Mouse (Mus musculus) limb, embryonic 14.5 days (tissue): ENCODE results near the gene Csad. TPM values are rescaled to one million over a fixed set of nuclear protein-coding genes. Genes with fewer than 3 reads are reported as not detected.

Source experiments
- ATAC-seq: fragments of 200-750 bp; cut with Nextera tagmentation; 2 replicates; pipeline ENCODE4 v1.8.0; 2017; ENCODE audit warnings: low read depth, moderate number of reproducible peaks, moderate TSS enrichment; ENCODE audit not compliant: low FRiP score
- DNase-seq: peaks from one replicate; pipeline ENCODE4 v3.0.0-alpha.2; 2015; ENCODE audit warnings: low spot score
- H3K27ac ChIP-seq: fragments of 300-500 bp; sonication (generic); replicated peaks from 2 replicates; pipeline ENCODE4 v1.5.1; 2014; ENCODE audit warnings: low read depth, mild to moderate bottlenecking, low read length, moderate library complexity, mixed read lengths
- H3K27me3 ChIP-seq: fragments of 300-500 bp; sonication (generic); 2 replicates; pipeline ENCODE4 v1.6.1; 2014; ENCODE audit warnings: low read length, mixed read lengths; ENCODE audit not compliant: control insufficient read depth, insufficient read depth
- H3K36me3 ChIP-seq: fragments of 300-500 bp; sonication (generic); 2 replicates; pipeline ENCODE4 v1.6.1; 2014; ENCODE audit warnings: mild to moderate bottlenecking, low read length, moderate library complexity, mixed read lengths; ENCODE audit not compliant: control insufficient read depth, insufficient read depth
- H3K4me1 ChIP-seq: fragments of 300-500 bp; sonication (generic); 2 replicates; pipeline ENCODE4 v1.6.1; 2014; ENCODE audit warnings: antibody characterized with exemption, low read length, mixed read lengths; ENCODE audit not compliant: control insufficient read depth, insufficient read depth
- H3K4me2 ChIP-seq: fragments of 300-500 bp; sonication (generic); replicated peaks from 2 replicates; pipeline ENCODE4 v1.6.1; 2014; ENCODE audit warnings: low read depth, mild to moderate bottlenecking, low read length, moderate library complexity; ENCODE audit not compliant: severe bottlenecking
- H3K4me3 ChIP-seq: fragments of 300-500 bp; sonication (generic); replicated peaks from 2 replicates; pipeline ENCODE4 v1.5.1; 2014; ENCODE audit warnings: low read length
- H3K9ac ChIP-seq: fragments of 300-500 bp; sonication (generic); 2 replicates; pipeline ENCODE4 v1.6.1; 2014; ENCODE audit warnings: mild to moderate bottlenecking, low read depth, low read length, moderate library complexity; ENCODE audit not compliant: severe bottlenecking
- H3K9me3 ChIP-seq: fragments of 300-500 bp; sonication (generic); 2 replicates; pipeline ENCODE4 v1.6.1; 2016; ENCODE audit warnings: low read length; ENCODE audit not compliant: control insufficient read depth
- POLR2A ChIP-seq: fragments of 200-500 bp; IDR thresholded peaks from 2 replicates; pipeline ENCODE4 v1.8.0; 2012; ENCODE audit warnings: inconsistent platforms, mild to moderate bottlenecking, moderate library complexity, borderline replicate concordance; ENCODE audit not compliant: insufficient read depth, insufficient read length; ENCODE audit errors: extremely low read depth
- WGBS: fragments of 180-500 bp; shearing (Covaris S2); extraction: QIAGEN DNeasy Blood & Tissue Kit; methylation state at CpG from one replicate; pipeline ENCODE4 v1.1.7; 2014; 5-methylcytosine and 5-hydroxymethylcytosine counted together
- polyA plus RNA-seq, 2 experiments: library from polyadenylated mRNA; depleted of rRNA in 1 of 2; stranded (reverse) in 1 of 2; unstranded in 1 of 2; fragments of >200 nt; fragmentation: Nextera tagmentation in 1 of 2; extraction: Ambion mirVana in 1 of 2; gene quantifications; 2 replicates each; pipeline versions ENCODE4 v1.2.1 to v1.2.3; 2012 to 2014

Gene Csad
- polyA plus RNA-seq, 2 experiments = 66.1 to 112 TPM

DNA sequence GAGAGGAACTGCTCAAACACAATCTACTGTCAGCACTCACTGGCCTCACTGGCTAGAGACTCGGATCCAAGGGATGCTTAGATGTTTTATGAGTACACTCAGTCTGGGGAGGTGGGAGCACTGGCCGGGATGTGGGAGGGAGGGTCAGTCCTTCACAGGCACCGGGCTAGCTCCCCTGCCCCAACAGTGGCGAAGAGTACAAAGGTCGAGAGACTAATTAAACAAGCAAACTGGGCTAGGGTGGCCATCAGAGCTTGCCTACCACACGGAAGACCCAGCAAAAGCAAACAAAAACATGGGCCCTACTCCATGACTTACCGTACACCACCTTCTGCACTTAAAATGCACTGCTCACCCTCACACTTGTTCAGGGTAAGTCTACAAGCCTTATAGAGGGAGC, 12.8 kb downstream of the Csad start:
- DNase-seq (no peak), ATAC-seq (no peak)
- Histone ChIP-seq H3K9ac (no peak overlapping the region), H3K4me3 (no peak overlapping the region), H3K36me3 (peaks cover 9% of the 10 kb centered on the region), H3K9me3 (no peaks in the 10 kb centered on the region), H3K4me2 (no peak overlapping the region), H3K27ac (no peak overlapping the region), H3K27me3 (no peaks in the 10 kb centered on the region), H3K4me1 (0 out of 2 replicates have a peak, but pooled peaks cover 4% of the 10 kb centered on the region)
- TF ChIP-seq POLR2A = no peak
- whole genome bisulfite sequencing = 60% methylated on average over 7 of the region's 7 CpGs

DNA sequence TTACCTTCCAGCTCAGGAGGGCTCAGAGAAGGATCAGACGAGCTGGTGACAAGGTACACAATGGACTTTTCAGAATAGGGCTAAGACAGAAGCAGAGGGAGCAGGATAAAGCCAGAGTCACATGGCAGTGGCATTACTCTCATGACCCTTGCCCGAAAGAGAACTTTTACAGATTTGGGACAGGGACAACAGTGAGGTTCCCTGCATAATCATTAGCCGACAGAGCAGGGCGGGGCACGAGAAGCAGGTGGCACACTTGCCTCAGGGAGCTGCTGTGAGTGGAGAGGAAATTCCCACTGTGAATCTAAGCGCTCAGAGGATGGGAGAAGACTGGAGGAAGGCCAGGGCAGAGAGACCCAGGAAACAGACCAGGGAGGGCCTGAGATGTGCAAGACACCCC, 15.6 kb downstream of the Csad start:
- Histone ChIP-seq H3K27me3 (no peaks in the 10 kb centered on the region), H3K27ac (no peak overlapping the region), H3K4me1 (0 out of 2 replicates have a peak, but pooled peaks cover 4% of the 10 kb centered on the region), H3K36me3 (peaks cover 30% of the 10 kb centered on the region), H3K4me3 (no peak overlapping the region), H3K9me3 (no peaks in the 10 kb centered on the region), H3K4me2 (no peak overlapping the region), H3K9ac (no peak overlapping the region)
- WGBS = 63% methylated on average over 6 of the region's 6 CpGs
- no peak for TF ChIP-seq POLR2A
- ATAC-seq (no peak), DNase-seq (no peak)

DNA sequence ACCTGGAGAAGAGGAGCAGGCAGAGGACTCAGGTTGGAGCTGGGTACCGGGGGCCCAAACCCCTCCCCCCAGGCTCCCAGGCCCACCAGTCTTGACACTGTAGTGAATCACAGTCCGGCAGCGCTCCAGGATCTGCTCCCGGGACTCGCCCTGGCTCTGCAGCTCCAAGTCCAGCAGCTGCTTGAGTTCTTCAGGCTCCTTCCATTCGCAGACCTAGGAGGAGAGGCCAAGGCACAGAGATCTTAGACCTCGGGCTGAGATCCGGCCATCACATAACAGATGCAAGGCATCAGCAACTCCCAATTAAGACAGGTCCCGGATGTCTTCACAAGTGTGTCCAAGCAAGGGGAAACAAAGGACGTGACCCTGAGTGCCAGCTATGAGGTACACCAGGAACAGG, 16.4 kb downstream of the Csad start:
- no peak for TF ChIP-seq POLR2A
- Histone ChIP-seq H3K4me1 (0 out of 2 replicates have a peak, but pooled peaks cover 4% of the 10 kb centered on the region), H3K9ac (no peak overlapping the region), H3K27ac (no peak overlapping the region), H3K36me3 (peaks cover 34% of the 10 kb centered on the region), H3K4me2 (no peak overlapping the region), H3K4me3 (no peak overlapping the region), H3K9me3 (no peaks in the 10 kb centered on the region), H3K27me3 (no peaks in the 10 kb centered on the region)
- ATAC-seq (no peak), DNase-seq (no peak)
- WGBS = 93% methylated on average over 10 of the region's 10 CpGs

DNA sequence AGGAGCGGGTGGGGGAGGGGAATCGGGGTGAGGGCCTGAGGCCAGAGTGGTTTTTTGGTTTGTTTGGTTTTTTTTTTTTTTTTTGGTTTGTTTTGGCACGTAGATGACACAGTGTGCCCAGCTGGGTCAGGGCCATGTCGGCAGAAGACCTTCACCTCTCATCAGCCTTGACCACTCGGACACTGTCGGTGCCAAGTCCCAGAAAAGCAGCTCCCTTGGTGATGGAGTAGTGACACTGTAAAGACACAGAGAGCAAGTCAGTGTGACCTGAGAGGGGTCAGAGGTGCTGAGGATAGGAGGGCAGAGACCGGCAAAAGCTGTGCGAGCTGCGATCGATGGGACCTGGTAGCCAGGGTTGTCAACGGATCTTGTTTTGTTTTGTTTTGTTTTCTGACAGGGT, 18.3 kb downstream of the Csad start:
- ATAC-seq = no peak
- Histone ChIP-seq H3K27me3 (no peaks in the 10 kb centered on the region), H3K4me3 (no peak overlapping the region), H3K4me2 (no peak overlapping the region), H3K9ac (no peak overlapping the region), H3K36me3 (peaks cover 34% of the 10 kb centered on the region), H3K9me3 (no peaks in the 10 kb centered on the region), H3K27ac (no peak overlapping the region), H3K4me1 (no peaks in the 10 kb centered on the region)
- TF ChIP-seq POLR2A = no peak
- no peak for DNase-seq
- WGBS = 82% methylated on average over 11 of the region's 11 CpGs

DNA sequence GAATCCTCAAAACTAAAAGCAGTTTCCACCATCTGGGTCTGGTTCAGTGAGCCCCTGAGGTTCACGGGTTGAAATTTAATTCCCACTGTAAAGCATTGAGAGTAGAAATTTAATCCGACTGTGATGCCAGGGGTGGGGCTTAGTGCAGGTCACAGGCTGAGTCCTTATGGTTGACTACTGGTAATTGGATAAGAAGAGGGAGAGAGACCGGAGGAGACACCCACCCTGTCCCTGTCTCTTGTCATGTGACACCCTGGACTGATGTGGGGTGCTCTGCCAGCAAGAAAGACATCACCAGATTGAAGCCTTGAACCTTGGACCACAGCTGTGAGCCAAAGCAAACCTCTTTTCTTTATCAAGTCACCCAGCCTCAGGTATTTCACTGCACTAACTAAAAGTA, 21.4 kb downstream of the Csad start:
- Histone ChIP-seq H3K4me1 (no peaks in the 10 kb centered on the region), H3K9ac (no peak overlapping the region), H3K27me3 (no peaks in the 10 kb centered on the region), H3K9me3 (no peaks in the 10 kb centered on the region), H3K36me3 (peaks cover 47% of the 10 kb centered on the region), H3K4me2 (no peak overlapping the region), H3K27ac (no peak overlapping the region), H3K4me3 (no peak overlapping the region)
- 64% methylated on average over 3 of the region's 3 CpGs for WGBS
- DNase-seq = no peak
- no peak for ATAC-seq
- no peak for TF ChIP-seq POLR2A

DNA sequence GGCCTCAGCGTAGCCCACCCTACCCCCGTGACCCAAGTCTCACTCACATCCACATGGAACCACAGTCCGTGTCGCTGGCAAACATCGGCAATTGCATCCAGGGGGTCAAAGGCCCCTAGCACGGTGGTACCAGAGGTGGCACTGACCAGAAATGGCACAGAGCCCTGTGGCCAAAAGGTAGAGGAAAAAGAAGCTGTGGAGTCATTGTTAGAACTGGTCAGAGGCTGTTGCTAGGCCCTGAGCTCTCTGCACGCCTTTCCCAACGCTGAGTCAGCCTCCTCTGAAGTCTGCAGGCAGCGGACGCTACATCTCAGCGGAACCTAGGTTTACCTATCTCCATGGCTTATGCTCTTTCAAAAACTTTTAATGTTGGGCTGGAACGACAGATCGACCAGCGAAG, 24.6 kb downstream of the Csad start:
- Histone ChIP-seq H3K9ac (no peak overlapping the region), H3K4me1 (no peaks in the 10 kb centered on the region), H3K27ac (no peak overlapping the region), H3K4me2 (no peak overlapping the region), H3K27me3 (no peaks in the 10 kb centered on the region), H3K9me3 (no peaks in the 10 kb centered on the region), H3K4me3 (no peak overlapping the region), H3K36me3 (peaks cover 49% of the 10 kb centered on the region)
- DNase-seq = no peak
- WGBS = 91% methylated on average over 14 of the region's 14 CpGs
- TF ChIP-seq POLR2A = no peak
- no peak for ATAC-seq
